Mouse (Mus musculus) embryo, embryonic 9.5 days (tissue): ENCODE measurements around the gene Calu.
A peak's percentile ranks its signal among the peaks of the same experiment; 100 is the strongest.
"Not testable (repeated sequence)": the region's sequence is repeated elsewhere in the genome, so short reads cannot be mapped to it uniquely, and the experiment has no call there.

ENCODE experiments used
- DNase-seq: peaks from one replicate; pipeline ENCODE4 v3.0.0-alpha.2; 2017; ENCODE audit errors: extremely low spot score

Calu gene

GRCm38 (mm10) chr6:29347665-29348370 is at the start of gene Calu:
Calu (plus strand) TSS chr6:29348069.
- DNase-seq = peak; percentile 99

GRCm38 (mm10) chr6:29299112-29299511 is 48.8 kb upstream of the Calu start:
- no peak for DNase-seq

- DNase-seq = no peak
These were observed 44.6 kb upstream of the Calu start for GRCm38 (mm10) chr6:29303251-29303650.

GRCm38 (mm10) chr6:29303726-29304125 is 44.1 kb upstream of the Calu start:
- no peak for DNase-seq

- no peak for DNase-seq
These were observed 42.4 kb upstream of the Calu start for GRCm38 (mm10) chr6:29305462-29305861.

GRCm38 (mm10) chr6:29308846-29309605 is 38.8 kb upstream of the Calu start:
- DNase-seq = no peak

GRCm38 (mm10) chr6:29313690-29314202 is 34.1 kb upstream of the Calu start:
- no peak for DNase-seq

- DNase-seq = no peak
These were observed 30.6 kb upstream of the Calu start for GRCm38 (mm10) chr6:29317286-29317685.

- no peak for DNase-seq
These were observed 29.9 kb upstream of the Calu start for GRCm38 (mm10) chr6:29317941-29318340.

- DNase-seq = peak; percentile 18
These were observed 29.0 kb upstream of the Calu start, which contains the start of gene Fam71f1 for GRCm38 (mm10) chr6:29318879-29319278. Fam71f1 (plus strand) TSS chr6:29319140.

GRCm38 (mm10) chr6:29321586-29321985 is 26.3 kb upstream of the Calu start:
- DNase-seq = no peak

- no peak for DNase-seq
These were observed 25.7 kb upstream of the Calu start for GRCm38 (mm10) chr6:29322147-29322546.

GRCm38 (mm10) chr6:29322735-29323134 is 25.1 kb upstream of the Calu start:
- DNase-seq = no peak

- no peak for DNase-seq
These were observed 20.9 kb upstream of the Calu start for GRCm38 (mm10) chr6:29326961-29327360.

- no peak for DNase-seq
These were observed 18.4 kb upstream of the Calu start for GRCm38 (mm10) chr6:29329514-29329913.

GRCm38 (mm10) chr6:29346512-29346911 is 1.4 kb upstream of the Calu start:
- DNase-seq = not testable (repeated sequence)

GRCm38 (mm10) chr6:29347189-29347588 is 680 bp upstream of the Calu start:
- DNase-seq = no peak

GRCm38 (mm10) chr6:29348371-29348724 is 479 bp downstream of the Calu start:
- no peak for DNase-seq

- DNase-seq = no peak
These were observed 3.7 kb downstream of the Calu start for GRCm38 (mm10) chr6:29351613-29352012.

- DNase-seq = no peak
These were observed 4.9 kb downstream of the Calu start for GRCm38 (mm10) chr6:29352816-29353215.

GRCm38 (mm10) chr6:29359386-29359785 is 11.5 kb downstream of the Calu start:
- DNase-seq = no peak

- no peak for DNase-seq
These were observed 12.3 kb downstream of the Calu start for GRCm38 (mm10) chr6:29360211-29360610.
